Mouse (Mus musculus): ENCODE measurements at regions not wholly inside any gene's neighbourhood (a gene's known extent, or its start where the extent isn't known, plus 50 kb on each side); places are given as distances from the start of the nearest gene placed in this dataset.

DNA sequence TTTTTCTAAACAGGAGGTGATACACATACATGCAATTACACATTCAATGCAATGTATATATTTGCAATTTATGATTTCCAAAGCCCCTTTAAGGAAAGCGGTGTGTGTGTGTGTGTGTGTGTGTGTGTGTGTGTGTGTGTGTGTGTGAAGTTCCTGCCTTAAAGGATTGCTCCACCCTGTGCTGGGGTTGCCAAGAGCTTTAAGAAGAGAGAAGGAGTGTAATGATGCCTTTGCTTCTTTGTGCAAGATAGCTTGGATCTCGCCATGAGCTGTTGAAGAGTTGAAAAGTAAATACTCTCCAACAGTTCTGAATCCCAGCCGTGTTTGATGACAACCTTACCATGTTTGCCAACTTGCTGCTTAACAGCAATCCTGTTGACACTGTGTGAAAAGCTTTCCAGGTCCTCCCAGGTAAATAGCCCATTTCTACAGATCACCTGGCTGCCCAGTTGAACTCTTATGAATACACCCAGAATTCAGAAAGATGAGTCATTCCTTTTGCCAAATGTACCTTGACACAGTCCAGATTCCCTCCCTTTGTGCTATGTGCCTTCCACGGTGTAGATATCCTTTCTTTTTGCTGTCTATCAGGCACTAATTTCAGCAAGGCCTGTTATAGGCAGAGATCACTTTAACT, 216.3 kb downstream of the Ikzf2 start:
- no peak for DNase-seq

DNA sequence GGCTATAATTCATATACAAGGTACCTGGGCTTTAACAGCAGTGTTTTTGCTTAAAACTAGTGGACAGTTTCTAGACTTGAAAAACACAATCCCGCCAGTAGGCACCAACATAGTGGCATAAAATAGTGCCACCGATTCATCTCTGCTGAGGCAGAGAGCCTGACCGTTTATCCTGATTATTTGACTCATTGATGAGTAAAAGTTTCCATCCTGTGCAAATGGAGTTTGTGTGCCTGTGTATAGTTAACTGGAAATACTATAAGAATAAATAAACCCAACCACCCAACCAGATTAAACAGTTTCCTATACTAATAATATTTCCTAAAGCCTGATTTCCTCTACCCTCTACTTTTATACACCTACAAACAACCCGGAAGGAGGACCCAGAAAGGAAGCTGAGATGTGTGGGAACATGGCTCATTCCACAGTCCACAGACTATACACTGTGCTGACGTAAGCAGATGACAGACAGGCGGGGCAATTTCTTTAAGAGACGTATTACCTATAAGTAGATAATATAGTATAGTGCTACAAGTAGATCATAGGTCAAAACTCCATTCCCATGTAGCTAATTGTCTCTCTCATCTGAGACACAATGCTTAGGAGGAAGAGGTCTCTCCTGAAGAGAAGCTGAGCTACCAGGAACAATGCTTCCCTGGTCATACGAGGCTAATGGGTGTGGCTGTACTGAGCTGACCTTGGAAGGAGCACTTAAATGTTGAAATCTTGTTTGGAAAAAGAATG, 217.7 kb downstream of the Ikzf2 start:
- DNase-seq: no peak

DNA sequence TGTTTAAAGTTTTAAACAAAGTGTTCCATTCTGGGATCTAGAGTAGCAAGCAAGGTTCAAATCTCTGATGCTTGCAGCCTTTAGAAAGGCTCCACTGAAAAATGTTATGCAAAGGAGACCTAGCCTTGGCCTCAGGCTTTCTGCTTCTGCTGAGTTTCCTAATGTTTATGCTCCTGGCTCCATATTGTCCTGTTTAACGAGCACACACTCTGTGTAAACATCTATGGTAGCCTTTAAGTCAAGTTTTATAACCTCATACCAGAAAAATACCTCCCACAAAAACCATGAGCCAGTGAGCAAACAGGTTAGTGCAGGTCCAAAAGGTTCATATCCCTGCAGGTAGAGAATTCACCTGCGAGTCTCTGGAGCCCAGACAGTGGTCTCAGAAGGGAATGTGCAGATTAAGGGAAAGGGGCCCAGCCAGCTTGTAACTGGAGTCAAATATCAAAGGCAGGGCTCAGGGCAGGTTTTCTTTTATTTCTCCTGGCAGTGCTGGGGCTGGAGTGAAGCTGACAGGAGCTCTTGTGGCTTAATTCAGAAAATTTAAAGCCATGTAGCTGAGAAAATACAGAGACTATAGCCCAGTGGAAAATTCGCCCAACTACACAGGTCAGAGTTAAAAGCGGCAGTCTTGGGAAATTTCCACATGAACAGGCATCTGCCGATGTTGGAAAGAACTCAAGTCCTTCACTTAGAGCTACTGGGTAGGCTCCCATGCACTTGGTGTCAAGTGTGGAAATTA, 220.3 kb downstream of the Ikzf2 start:
- DNase-seq: no peak

DNA sequence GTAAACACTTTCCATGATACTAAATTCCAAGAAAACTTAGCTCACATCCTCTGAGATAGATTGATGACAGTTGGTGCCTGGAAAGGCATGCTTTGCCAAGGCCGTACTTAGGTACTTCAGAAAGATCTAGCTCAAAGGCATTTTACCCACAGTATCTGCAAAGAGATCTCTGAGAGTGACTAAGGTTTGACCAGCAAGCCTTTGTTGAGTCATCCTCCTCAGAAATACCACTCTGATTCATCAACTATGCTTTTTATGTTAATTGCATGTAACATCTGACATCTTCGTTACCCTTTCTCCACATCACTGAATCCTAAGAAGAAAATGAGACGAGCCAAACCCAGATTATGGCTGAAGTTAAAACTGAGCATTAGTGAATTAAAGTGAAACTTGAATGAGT, 225.9 kb downstream of the Ikzf2 start:
- no peak for DNase-seq

DNA sequence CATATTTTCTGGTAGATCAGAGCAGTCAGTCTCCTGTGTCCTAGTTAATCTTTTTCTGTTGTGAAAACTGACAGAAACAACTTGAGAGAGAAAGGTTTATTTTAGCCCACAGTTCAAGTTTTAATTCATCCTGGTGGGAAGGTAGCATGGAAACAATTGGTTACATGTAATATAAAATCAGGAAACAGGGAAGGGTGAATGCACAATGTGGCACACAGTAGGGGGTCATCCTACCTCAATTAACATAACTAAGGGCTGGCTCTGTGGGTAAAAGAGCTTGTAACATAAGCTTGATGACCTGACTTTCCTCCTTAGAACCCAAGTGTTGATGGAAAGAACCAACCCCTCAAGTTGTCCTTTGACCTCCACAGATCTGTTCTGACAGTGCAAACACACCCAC, 227.1 kb downstream of the Ikzf2 start:
- DNase-seq: no peak

DNA sequence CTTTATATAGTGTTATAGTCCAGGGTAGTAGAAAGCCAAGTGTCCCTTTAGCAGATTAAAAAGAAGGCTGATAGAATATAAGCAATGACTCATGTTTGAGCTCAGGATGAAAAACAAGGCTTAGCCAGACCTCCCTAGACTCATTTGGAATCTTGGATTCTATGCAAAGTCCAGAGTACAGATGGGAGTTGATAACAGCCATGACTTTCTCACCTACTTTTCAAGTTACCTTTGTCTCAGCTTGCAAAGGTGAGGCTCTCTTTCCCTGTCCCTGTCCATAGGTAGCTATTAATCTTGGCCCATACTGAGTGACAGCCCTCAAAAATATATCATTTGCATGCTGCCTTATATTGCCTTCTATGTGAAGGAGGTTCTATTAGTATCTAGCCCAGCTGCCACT, 229.6 kb downstream of the Ikzf2 start:
- no peak for DNase-seq

DNA sequence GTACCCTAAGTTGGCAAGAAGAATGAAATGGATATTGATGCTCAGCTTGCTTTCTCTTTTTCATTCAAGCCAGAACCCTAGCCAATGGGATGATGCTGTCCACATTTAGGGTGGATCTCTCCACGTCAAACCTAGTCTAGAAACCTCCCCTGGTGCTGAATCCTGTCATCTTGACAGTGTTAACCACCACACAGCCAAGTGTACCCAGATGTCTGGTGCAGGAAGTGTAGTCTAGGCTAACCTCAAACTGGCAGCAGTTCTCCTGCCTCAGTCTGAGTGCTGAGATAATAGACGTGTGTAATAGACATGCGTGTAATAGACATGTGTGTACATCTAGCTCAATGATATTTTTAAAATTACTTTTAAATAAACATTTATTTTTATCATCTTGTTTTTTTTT, 233.1 kb downstream of the Ikzf2 start:
- DNase-seq: no peak

DNA sequence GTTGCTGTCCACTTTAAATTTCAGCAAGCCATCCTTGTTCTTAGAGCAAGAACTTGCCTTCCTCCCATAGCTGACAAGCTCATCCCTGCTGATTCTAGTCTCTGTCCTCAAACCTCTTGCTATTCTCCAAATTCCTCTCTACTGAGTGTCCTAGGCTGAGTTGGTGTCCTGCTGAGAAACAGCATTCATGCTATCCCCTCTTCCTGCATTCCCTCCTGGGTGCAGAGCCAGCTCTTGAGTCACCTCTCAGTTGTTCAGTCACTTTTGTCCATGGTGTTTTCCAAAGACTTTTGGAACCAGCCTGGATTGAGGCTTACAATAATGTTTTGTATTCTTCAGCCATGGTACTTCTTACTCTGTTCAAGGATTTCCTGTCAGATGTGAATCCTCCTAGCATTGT, 234.1 kb downstream of the Ikzf2 start:
- DNase-seq: no peak

DNA sequence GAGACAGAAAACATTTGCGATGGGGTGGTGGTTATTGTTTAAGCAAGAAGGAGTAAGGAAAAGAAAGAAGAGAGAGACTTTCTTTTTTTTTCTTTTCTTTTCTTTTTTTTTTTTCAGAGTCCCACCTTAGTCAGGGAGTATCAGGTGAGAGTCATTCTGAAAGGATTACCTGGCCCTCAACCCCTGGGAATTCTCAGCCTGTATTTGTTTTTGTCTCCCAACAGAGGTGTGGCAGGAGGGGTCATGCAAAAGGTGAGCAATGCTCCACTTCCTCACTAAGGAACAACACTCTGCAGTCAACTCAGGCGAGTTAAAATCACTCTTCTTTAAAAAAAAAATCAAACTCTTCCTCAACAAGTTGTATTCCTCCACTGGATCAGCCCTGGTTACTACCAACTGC, 236.6 kb downstream of the Ikzf2 start:
- DNase-seq: no peak

DNA sequence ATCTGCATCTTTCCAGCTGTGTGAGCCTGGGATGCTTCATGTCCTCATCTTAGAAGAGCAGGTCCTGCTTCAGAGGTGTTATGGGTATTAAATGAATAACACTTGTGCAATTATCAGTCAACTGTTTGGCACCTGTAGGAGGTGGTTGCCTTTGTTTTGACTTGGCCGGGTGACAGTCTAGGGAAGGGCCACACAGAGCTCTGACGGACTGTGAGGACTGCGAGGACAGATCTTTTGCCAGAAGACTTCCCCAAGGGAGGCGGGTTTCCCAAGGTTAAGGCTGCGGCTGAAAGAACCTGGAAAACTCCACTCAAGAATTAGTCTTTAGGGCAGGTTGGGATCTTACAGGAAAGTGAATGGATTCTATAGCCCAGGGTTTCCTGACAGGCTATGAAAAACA, 239.8 kb downstream of the Ikzf2 start:
- no peak for DNase-seq

DNA sequence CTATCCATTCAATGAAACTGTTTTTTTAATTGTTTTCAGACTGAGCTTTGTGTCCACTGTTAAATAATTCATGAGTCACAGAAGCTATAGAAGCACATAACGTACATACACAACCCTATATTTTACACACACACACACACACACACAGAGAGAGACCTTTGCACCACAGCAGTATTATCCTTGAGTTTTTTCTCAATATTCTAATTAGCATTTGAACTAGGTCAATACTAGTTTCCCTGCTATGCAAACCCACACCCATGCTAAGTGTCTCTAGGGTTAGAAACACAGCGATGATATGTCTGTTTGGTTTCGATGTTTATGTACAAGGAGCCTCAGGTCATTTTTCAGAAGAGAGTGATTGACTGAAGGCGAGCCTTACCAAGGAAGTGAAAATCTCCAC, 242.3 kb downstream of the Ikzf2 start:
- DNase-seq: no peak

DNA sequence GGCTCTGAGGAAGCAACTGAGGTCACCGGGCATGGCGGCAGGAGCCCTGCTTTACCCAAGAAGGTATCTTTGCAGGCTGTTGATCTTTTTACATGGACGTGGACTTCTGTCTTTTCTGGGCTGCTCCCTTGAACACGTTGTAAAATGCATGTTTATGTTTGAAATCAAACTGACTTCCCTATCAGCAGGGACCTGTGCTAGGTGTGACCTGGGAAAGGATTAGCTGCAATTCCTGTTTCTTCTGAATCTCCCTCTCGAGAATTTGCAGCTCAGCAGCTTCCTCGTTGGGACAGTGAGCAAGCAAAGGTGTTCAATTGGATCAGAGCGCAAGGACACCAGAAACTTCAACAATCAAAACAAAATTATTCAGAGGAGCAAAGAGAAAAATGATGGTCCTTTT, 243.6 kb downstream of the Ikzf2 start:
- DNase-seq: no peak

DNA sequence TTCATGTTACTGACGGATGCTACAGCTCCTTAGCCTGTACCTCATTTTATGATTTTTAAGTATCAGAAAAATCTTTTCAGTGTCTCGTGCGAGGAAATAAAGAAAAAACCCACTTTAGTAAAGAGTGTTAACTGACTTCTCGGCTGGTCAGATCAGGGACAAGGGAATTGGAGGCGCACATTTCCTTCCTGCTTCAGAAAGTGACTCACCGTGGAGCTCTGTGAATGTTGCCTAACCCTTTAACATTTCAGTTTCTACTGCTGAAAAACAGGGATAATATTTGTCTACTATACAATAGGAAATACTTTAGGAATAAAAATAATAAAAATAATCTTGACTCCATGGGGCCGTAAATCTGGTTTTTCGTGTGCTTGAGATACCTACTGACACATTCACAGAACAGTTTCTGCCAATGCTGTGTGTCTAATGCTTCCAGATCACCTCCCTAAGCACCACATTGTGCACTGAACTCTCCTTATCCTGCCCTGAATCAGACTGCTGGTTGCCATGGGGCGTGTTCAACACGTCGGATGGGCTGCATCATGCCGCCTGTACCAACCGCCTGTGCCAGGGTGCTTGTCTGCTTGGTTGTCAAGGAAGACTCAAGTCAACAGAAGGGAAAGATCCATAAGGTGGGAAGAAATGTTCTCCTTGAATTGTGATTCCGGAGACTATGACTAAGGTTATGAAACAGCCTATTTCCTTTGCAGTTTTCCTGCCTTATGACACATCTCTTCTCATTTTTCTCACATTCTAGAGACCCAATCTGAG, 246.3 kb downstream of the Ikzf2 start:
- DNase-seq: peak; percentile 26

DNA sequence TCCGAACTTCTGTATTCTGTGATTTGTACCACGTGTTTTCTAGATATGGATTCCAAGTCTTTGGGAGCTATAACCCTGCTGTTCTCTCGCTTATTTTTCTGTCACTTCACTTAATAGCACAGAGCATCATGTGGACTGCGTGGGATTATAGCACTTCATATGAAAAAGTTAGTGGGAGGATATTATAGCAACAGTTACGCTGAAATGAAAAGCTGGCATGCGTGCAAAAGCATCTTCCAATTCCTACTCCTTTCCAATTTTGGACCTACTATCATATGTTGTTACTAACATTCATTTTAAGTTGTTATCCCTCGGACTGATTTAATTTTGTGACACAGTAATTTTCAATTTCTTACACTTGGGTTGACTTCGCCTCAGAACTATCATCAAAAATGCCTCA, 250.0 kb downstream of the Ikzf2 start:
- DNase-seq: peak; percentile 38

DNA sequence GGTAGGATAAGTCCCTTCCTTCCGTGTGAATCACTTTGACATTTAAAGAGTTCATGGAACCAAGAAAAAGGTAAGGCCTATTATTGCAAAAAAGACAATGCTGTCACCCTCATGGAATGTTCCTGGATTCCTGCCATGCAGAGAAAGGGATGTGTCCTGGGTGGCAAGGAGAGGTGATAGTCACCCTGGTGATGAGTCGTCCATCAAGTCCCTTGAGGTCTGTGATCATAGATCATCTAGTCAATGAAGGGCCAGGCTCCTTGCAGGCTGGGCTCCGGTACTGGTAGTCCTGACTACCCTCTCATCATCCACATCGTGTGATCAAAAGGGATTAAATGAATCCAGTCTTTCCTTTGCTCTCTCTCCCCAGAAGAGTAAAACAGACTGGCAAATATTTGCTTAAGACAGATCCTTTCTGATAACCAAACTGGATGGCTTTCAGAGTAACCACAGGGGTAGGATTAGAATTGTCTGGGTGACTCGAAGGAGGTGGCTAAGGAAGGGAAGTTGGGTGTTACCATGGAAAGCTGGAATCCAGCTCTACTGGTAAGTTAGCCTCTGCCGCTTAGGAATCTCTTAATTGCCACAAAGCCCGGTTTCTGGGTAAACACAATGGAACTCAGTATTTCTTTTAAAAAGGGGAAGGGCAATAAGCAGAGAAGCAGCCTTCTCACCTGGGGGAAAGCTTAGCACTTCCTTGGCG, 253.2 kb downstream of the Ikzf2 start:
- no peak for DNase-seq

DNA sequence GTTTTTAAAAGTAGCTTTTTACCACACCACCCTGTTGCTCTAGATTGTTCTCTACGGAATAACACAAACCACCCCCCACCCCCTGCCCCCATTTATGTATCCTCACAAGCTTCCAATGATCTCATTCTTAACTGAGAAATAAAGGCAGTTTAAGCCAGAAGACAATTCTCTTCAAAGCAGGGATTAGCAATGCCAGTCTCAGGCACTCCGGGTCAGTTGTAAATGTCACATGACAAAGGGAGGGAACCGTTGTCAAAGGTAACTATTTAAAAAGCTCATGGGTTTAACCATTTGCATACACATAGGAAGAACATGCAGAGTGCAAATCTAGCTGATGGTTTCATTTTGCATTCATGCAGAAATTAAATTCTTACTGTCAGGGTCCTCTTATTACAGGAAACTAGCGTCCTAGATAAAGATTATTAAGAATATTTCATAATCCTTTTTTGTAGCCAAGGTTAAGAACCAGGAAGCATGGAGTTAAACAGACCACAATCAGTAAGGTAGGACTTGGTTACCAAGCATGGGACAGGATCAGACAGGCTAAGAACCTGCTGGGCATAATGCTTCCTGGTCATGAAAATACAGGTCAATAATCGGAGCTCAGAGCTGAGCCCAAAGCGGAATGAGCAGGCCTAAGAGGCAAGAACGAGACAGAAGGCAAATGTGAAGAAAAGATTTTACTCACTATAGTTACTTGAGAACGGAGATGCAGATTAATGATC, 256.2 kb downstream of the Ikzf2 start:
- DNase-seq: no peak

DNA sequence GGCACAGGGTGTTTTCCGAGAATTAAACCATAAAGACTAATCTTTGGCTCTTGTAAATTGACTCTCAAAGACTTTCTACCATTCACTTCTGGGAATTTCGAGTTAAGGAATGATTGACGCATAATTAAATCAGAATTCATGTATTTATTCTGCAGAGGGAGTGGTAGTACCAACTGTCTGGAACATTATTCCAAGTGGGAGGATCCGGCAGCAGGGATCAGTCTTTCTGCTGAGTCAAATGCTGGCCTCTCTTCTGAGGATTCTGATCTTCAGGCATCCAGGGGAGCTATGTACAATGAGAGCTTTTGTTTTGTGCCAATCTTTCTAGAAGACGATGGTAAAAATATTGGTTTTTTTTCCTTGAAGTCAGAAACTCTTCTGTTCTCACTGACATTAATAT, 257.4 kb downstream of the Ikzf2 start:
- no peak for DNase-seq

DNA sequence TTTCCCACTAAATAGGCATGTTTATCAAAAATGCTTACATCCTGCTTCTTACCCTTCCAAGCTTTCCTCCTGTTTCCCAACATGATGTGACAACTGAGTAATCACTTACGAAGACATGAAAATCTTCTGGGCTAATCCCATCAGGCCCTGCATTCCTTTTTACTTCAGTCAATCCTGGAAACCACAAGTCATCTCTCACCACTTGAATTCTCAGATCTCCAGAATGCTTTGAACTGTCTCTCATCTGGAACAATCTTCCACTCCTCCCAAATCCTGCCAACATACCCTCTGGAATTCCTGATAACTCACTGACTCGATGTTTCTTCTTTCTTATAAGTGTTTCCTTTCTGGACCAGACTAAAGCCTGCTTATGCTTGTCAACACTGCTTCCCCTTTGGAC, 289.4 kb downstream of the Ikzf2 start:
- DNase-seq: no peak

DNA sequence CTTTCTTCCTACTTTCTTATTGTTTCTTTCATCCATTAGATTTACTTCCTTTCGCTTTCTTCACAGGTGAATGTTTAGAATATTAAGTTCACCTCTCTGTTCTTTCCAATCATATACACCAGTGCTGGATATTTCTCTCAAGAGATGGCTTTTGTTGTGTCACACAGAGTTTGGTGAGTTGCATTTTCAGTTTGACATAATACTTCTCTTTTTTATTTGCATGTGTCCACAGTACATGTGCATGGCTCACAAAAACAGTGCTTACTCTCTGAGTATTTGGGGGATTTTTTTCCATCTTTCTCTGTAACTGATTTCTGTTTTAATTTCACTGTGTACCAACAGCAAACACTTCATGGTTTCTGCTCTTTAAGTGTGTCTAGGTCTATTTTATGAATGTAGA, 274.5 kb upstream of the Erbb4 start:
- no peak for DNase-seq

DNA sequence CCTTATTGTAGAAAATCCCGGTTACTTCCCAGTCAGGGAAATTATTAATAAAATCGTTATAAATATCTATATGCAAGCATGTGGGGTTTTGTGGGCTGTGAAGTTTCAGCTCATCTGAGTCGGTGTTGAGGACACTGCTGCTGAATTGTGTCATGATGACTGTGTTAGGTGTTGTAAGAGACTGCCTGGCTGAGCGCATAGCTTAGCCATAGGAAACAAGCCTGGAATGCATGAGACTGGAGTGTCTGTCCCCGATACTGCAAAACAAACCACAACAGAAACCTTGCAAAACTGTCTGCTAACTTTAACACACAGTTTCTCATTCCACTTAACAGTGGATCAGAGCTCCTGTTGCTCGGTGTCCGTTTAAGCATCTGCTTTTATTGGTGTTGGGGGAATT, 271.9 kb upstream of the Erbb4 start:
- DNase-seq: no peak

DNA sequence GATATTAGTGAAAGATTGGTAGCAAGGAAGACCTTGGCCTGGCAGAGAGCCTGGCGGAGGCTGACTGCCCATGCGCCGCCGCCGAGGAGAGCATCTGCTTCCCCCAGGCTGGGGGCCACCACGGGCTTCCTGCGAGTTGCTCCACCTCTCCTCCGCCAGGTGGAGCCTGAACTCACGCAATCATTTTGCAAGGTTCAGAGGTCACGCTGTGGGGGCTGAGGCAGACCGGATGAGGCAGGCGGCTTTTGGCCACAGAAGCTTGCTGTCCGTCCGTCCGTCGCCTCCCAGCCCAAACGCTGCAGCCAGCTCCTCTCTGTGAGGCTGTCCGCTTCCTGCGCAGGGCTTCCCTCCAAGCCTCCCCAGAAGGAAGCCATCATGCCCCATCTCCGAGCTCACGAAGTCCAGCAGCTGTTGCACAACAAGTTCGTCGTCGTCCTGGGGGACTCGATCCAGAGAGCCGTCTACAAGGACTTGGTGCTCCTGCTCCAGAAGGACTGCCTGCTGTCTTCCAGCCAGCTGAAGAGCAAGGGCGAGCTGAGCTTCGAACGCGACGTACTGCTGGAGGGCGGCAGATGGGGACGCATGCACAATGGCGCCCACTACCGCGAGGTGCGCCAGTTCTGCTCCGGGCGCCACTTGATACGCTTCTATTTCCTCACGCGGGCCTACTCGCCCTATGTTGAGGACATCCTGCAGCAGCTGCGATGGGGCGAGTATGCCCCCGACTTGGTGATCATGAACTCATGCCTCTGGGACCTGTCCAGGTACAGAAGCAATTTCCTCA, 269.3 kb upstream of the Erbb4 start:
- no peak for DNase-seq

Data from right cerebral cortex, postnatal 25 days (tissue).